Mouse (Mus musculus) liver (tissue): Measurements from ENCODE around the gene Gpr1.
"Not testable (repeated sequence)": the region's sequence is repeated elsewhere in the genome, so short reads cannot be mapped to it uniquely, and the experiment has no call there.

ENCODE experiments used
- DNase-seq: peaks from one replicate; pipeline ENCODE4 v3.0.0-alpha.2; 2020; ENCODE audit warnings: mixed read lengths

Gpr1 gene

GRCm38 (mm10) chr1:63176604-63177421 is 37.5 kb downstream of the Gpr1 start, which contains the start of the genes Eef1b2 and Ndufs1:
TSS of gene Eef1b2 (plus strand) at chr1:63176825.
TSS of gene Ndufs1 (minus strand) at chr1:63176833.
- peak; percentile 93 for DNase-seq

- no peak for DNase-seq
Observed at GRCm38 (mm10) chr1:63176259-63176603, 38.1 kb downstream of the Gpr1 start.

- DNase-seq: peak; percentile 32
Observed at GRCm38 (mm10) chr1:63175853-63176252, 38.5 kb downstream of the Gpr1 start.

GRCm38 (mm10) chr1:63168638-63169037 is 45.7 kb downstream of the Gpr1 start:
- peak; percentile 13 for DNase-seq

- DNase-seq: no peak
Observed at GRCm38 (mm10) chr1:63140231-63140630, 74.1 kb downstream of the Gpr1 start.

GRCm38 (mm10) chr1:63138586-63138985 is 75.8 kb downstream of the Gpr1 start:
- not testable (repeated sequence) for DNase-seq

- DNase-seq: no peak
Observed at GRCm38 (mm10) chr1:63137971-63138370, 76.4 kb downstream of the Gpr1 start.

GRCm38 (mm10) chr1:63134530-63134929 is 79.8 kb downstream of the Gpr1 start:
- DNase-seq: no peak
